Mouse (Mus musculus) left cerebral cortex, postnatal 10 days (tissue): Measurements from ENCODE around the gene Ap3b2. TPM values are rescaled to one million over a fixed set of nuclear protein-coding genes. Genes with fewer than 3 reads are reported as not detected.
A peak's percentile ranks its signal among the peaks of the same experiment; 100 is the strongest.

Experiments
- DNase-seq, 2 experiments: peaks; one replicate each; pipeline ENCODE4 v3.0.0; 2021 to 2022; ENCODE audit warnings: low spot score in 2 of 2, mixed read lengths in 1 of 2; ENCODE audit errors: extremely low spot score in 1 of 2
- intact Hi-C: fragments of 180-260 bp; cut with DNase I; formaldehyde crosslinking; loops from one replicate; pipeline ENCODE4 v1.15.1; 2025
- total RNA-seq, 2 experiments: library from RNA; stranded (reverse); gene quantifications; 2 replicates each; pipeline ENCODE4 v1.2.3; 2021

The Ap3b2 gene
- total RNA-seq: 100 to 1,000 TPM; 150 to 156 TPM

DNA sequence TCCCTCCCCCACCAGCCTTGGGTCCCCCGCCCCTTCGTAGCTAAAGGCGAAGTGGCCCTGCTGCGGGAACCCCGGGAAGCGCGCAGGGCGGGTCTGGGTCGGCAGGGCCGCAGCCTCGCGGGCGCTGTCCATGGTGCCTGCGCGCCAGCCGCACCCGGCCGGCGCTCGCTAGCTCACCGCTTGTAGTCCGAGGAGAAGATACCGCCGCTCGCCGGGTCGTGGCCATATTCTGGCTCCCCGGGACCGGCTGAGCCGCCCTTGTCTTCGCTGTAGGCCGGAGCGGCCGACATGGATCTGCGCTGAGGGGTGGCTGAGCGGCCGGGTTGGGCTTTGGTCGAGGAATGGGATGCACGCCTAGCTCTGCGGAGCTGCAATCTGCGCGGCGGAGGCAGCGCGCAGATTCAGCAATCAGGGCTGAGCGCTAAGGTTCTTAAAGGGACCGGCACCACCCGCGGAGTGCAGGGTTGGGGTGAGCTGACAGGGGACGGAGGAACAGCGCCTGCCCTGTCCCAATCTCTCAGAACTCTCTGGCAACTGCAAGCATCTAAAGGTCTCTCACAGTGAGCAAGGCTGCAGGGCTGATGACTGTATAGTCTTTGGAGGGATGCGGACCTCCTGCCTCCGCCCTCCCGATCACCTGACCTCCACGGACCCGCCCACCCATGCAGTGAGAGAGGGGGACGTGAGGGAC is at the start of gene Ap3b2:
Ap3b2 (minus strand) TSS at position 595 of the 691 bp plus-strand sequence.
- intact Hi-C loops: no loop called here
- peak; percentile 47 to 74 for DNase-seq

DNA sequence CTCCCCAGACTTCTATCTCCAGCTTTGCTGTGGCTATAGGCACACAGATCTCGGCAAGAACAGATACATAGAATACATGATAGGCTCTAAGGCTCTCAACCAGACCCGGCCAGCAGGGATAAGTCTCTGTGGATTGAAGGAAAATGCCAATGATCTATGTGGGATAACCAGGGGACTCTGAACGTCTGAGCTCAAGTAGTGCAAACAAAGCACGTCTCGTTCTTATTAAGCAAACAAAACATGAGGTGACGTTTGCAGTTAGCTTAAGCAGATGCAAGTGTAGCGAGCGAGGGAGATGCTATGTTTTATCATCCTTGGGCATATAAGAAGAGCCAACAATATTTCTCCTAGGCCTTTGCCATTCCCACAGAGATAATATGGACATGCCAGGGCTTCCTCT is 49.2 kb upstream of the Ap3b2 start:
- intact Hi-C loops: no loop called here
- no peak for DNase-seq

DNA sequence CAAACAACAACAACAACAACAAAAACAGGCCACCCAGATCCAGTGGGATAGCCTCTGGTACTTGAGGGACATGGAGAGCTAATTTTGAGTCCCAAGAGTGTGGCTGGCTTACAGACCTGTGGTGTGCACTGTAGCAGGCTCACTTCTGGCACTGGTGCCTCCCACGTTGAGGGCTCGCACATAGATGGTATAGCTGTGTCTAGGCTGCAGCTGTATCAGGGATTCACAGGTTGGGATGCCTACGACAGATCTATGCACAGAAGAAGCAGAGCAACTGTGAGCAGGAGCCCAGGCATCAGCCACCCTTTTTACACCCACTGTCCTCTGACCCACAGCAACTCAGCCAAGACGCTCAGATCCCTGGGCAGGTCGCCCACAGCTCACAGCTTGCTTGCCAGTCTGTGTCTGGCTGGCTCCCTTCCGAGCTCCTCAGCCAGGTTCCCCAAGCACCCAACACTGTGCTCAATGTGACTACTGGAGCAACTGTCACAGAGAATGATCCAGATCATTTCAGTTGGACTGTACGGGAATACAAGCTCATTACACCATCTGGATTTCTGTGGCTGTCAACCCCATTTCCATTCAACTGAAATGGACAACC is 48.3 kb upstream of the Ap3b2 start:
- intact Hi-C loops: no loop called here
- peak; percentile 70 to 81 for DNase-seq

DNA sequence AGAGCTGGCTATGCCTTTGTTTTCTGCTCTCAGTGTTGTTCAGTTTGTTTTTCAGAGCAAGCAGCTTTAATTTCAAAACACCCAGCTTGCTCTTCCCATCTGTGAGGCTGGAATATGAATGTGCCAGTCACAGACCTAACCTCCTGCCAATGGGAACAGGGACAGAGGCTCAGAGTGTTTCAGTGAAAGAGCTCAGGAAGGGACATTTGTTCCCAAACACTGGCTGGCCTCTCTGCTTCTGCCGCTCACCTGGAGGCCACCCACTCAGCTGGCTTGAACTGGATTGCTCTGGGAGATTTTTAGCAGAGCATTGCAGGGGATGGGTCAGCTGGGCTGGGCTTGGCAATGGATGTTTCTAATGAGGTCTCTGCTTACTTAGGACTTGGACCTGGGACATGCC is 47.3 kb upstream of the Ap3b2 start:
- no peak for DNase-seq
- intact Hi-C loops: no loop called here

DNA sequence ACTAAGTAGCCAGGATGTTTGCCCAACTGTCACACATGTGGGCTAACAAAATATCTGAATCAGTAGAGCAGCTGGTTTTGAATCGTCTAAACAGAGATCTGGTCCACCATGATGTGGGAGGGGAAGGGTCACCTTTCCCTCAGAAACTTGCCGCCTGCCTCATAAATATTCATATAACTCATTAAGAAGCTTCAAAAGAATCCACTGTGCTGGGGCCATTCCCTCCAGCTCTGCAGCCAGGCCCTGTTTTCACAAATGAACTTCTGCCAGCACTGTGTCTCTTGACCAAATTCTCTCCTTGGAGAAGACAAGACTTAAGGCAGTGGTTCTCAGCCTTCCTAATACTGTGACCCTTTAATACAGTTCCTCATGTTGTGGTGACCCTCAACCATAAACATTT is 45.8 kb upstream of the Ap3b2 start:
- intact Hi-C loops: no loop called here
- peak in 1 of 2 experiments; percentile 46 for DNase-seq

DNA sequence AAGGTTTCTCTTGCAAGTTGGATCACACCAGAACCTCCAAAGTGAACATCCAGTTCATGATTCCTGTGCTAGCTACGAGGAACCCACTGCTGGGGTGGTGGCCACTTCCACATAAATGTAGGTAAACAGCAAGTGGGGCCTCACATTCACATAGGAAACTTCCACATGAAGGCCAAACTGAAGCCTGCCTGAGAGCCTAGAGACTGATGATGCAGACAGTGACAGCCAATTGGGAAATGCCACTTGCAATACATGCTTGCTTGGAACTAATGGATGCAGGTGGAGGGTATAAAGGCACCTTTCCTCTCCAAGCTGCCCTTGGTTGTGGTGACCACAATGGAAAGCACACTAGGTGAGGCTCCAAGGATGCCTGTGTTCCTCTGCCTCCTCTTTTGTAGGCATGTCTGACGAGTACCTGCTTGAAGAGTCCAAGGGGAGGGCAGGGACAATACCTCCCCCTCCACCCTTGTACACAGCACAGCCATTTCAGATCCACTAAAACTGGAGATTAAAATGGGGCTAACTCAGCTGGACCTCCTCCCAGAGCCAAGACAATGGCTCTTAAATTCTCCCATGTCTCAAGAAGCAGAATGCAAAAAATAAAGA is 44.4 kb upstream of the Ap3b2 start:
- intact Hi-C loops: no loop called here
- DNase-seq: peak in 1 of 2 experiments; percentile 34

DNA sequence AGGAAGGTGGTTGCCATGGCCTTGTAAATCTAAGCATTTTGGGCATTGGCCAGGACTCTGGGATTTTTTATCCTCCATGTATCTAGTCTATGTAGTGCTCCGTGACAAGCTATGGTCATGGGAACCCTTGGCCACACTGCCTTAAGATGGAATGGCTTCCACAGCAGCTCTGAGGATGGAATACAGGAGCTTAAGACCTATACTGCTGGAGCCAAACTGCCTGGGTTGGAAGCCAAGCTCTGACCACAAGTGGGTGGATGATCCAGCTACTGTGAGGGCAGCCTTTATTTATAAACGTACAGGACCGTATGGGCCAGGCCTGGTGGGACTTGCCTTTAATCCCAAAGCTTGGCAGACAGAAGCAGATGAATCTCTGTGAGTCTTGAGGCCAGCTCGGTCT is 42.8 kb upstream of the Ap3b2 start:
- intact Hi-C loops: no loop called here
- DNase-seq: no peak

DNA sequence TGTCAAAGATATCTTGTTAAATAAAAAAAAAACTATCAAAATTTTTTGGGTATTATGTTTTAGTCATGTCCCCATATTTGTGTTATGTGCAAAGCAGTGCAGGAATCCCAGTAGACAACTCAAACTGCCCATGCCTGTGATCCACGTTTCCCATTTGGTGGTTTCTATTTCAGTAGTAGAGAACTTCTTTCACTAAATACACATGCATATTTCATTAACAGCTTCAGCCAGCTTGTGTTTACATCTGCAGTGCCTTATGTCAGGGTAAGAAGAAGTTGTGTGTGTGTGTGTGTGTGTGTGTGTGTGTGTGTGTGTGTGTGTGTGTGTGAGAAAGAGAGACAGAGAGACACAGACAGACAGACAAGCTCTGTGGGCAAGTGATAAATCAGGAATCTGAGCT is 37.7 kb upstream of the Ap3b2 start:
- intact Hi-C loops: no loop called here
- DNase-seq: no peak

DNA sequence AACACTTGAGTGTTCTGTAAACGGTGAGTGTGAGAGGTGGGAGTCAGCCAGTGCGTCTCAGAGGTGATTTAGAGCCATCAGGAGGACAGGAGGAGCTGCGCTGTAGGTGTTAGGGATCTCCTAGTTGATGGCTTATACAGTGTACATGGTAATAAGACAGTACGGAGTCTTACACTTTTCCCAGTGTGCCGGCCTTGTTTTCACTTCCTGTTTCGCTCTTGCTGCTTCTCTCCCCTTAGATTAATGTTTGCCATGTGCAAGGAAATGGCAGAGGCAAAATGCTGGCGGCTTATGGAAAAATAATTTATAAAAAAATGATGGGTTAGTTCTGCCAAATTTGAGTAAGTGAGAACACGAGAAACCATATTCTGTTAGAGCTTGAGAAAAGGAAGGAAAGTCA is 35.2 kb upstream of the Ap3b2 start:
- DNase-seq: no peak
- intact Hi-C loops: no loop called here

DNA sequence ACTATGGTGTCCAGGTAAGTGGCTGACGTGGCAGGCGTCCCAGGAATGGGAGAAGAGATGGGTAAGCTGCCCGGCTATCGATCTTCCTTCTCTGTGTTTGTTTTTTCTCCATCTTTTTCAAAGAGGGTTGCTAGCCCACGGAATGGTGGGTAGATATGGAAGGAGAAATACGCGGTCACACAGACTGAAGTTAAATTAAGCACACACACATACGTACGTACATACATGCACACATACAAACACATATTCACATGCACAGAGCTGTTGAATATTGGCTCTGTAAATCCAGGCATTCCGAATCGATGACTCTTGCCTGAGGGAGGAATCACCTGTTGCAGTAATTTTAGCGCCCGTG is 29.9 kb upstream of the Ap3b2 start:
- intact Hi-C loops: no loop called here
- no peak for DNase-seq

DNA sequence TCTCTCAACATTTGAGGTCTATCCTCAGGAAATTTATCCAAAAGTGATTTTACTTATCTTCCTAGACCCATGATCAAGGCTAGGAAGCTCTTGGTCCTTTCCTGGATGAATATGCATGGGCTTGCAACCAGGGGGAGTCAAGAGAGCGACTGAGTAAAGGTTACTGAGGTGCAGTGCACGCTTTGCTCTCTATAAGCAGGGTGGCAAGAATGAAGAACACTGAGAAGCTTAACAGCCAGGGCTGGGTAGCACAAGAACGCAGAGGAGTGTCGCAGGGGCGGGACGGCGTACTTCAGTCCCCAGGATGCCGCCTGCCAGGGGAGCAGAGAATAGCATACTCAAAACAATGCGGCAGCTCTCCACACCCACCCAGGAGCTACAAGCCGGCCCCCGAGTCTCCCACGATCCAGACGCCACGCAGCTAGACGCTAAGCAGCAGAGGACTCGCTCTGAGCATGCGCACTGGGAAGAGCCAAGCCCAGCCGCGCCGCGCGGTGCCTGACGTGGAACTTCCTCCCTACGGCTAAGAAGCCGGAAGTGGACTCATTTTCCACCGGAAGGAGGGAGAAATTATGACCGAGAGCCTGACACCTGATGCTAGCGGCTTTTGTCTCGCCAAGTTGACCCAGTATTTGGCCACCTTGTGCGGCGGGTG is 29.4 kb upstream of the Ap3b2 start:
- peak; percentile 83 to 93 for DNase-seq
- intact Hi-C loops: no loop called here

DNA sequence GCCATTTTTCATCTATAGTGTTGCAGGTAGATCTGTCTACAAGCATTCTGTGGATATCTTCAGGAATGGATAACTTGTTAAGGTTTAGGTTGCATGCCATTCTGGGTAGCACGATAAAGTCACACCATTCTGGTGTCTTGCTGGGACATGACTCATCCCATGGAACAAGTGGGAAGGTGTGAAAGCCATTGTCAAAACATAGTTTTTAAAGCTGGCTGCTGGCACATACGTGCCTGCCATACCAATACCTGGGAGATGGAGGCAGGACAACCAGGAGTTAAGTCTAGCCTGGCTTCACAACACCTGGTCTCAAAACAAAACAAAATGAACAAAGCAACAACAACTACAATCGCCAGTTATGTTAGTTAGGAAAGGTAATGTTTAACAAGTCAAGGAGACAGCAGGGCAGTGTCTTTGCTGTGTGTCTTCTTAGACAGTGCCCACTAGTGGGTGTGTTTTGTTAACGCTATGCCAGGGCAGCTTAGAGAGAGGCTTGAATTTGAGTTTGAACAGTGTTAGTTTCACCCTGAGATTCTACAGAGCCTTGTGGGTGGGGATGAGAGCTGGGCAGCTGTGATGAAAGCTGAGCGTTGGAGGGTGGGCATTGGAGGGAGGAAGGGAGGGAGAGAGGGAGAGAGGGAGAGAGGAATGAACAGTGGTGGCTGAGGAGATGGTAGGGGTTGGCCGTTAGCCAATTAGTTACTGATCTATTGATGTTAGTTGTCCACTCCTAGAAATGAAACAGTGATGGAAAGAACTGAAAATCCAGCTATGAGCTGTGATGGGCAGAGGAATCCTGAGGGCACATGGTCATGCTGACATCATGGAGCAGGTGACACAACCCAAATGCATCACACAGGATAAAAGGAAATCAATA is 22.7 kb upstream of the Ap3b2 start:
- no peak for DNase-seq
- intact Hi-C loops: no loop called here

DNA sequence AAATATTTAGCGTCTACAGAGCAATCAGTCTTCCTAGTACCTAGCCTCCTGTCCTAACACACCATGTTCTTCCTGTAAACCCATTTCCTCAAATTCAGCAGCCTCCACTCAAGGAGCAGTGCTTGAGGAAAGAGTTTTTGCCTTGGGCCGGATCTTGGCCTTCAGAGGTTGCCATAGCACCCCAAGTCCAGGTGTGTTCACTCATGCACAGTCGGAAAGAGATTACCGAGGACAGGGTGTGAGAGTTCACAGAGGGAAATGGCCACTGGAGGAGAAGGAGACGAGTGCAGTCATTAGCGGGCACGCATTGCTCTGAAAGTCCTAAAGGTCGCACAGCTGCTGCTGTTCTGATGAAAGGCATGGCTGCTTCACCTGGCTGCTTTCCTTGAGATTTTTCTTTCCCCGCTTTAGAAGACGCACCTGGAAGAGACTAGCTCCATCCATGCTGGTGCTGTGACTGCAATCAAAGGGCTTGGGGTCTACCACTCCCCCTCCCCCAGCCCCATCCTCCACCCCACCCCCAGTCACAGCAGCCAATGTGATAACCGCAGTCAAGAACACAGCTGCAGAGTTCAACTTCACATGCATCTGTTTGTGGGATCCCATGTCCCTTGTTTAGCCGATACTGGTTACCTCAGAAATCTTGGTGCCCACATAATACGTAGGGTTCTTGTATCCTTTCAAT is 21.3 kb upstream of the Ap3b2 start:
- DNase-seq: no peak
- intact Hi-C loops: no loop called here

DNA sequence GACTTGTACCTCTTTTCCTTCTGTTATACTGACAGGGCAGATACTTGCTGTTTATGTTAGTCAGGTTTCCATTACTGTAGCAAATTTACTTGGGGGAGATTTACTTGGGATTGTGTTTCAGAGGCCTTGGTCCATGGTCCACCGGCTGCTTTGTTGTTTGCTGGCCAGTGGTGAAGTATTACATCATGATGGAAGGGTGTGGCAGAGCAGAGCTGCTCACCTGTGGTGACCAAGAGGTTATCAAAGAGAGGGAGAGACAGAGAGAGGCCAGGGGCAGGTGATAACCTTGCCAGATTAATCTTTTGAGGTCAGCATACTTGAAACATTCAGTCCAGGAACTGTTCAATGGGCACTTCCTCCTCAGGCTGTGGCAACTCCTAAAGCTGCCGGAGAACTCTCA is 7.3 kb upstream of the Ap3b2 start:
- intact Hi-C loops: no loop called here
- DNase-seq: no peak

DNA sequence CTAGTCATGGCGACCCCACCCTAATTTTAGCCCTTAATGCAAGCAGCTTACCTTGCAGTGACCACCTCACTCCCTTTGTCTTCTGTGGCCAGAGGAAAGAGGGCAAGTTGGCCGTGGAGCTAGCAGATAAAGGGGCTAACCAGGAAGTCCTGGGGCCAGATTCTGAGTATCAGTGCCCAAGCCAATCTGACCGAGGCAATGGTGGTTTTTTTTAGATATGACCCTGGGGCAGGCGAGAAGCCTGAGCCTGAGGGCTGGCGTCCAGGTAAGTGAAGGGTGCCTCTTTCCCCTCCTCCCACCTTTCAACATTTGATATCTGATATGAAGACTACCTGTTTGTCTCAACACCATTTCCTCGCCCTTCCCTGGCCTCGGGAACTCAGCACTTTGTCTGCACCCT is 4.5 kb upstream of the Ap3b2 start, which contains the start of gene BC048679:
BC048679 (minus strand) TSS at position 101 of the 400 bp plus-strand sequence.
- DNase-seq: no peak
- intact Hi-C loops: no loop called here

DNA sequence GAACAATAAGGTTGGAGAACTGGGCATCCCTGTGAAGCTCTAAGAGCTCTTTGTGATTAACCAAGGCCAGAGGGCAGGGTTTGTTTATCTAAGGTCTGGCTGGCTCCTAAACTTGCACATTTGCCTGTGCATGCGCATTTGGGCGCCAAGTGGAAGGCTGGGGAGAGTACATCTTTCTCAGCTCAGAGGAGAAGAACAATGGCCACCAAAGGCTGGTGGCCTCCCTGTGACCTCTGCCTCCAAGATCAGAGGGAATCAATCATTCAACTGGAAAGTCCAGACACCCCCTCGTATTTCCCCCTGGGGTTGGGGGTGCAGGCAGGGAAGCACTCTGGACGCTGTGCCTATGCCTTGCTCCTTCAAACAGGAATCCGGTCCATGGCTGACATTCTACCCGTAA is 3.4 kb upstream of the Ap3b2 start:
- DNase-seq: no peak
- intact Hi-C loops: no loop called here

DNA sequence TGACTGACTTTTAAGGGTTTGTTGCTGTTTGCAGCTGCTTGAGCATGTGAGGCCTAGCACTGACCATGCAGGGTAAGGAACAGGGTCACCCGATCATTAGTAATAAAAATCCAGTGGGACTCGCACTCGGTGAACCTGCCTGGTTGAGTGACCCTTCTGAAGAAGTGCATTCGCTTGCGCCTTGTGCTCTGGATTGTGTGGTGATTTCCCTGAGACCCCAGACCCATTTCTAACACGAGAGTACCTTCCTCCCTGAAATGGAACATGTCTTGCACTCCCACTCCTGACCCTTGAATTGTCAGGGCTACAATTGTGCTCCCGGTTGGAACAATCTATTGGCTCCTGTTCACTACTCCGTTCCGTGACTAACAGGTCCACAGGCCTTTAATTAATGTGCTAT is 1.1 kb downstream of the Ap3b2 start:
- DNase-seq: no peak
- intact Hi-C loops: no loop called here

DNA sequence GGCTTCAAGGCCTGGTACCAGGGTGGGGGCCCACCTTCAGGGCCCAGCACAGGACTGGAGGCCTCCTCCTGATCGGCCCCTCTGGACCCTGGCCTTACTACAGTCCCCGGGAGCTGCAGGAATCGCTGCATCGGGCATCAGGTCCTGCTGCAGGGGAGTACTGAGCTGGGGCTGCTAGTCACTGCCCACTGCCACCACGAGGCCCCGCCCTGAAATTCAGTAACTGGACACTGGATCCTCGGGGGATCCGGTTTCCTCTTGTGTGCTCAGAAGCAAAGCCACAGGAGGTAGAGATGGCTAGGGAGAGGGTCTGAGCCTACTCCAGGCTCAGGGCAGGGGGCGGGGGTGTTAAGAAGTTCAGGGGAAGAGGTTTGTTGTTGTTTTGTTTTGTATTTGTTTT is 4.1 kb downstream of the Ap3b2 start:
- DNase-seq: no peak
- intact Hi-C loops: no loop called here

DNA sequence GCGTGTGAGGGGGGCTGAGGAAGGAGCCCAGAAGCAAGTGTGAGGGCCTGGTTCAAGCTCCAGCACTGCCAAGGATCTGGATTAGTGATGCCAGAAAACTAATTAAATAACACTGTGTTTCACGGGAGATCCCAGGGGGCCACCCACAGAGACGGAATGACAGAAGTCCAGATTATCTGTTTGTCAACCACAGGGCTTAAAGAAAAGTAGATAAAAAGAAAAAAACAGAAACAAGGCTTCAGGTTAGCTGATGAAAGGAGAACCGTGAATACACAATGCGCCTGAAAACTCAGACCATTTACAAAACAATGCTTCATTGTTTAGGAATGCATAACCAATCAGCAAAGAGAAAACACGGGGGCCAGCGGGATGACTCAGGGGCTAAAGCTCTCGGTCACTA is 12.9 kb downstream of the Ap3b2 start:
- peak in 1 of 2 experiments; percentile 6 for DNase-seq
- intact Hi-C loops: no loop called here
